Mouse (Mus musculus) spleen, adult 2 months (tissue): ENCODE measurements around the gene Ntsr1. TPM values are rescaled to one million over a fixed set of nuclear protein-coding genes. Genes with fewer than 3 reads are reported as not detected.

Experiments
- DNase-seq, 2 experiments: peaks; one replicate each; pipeline versions ENCODE4 v3.0.0 to v3.0.0-alpha.2; 2012 to 2021; ENCODE audit warnings: low spot score in 2 of 2, low read depth in 1 of 2
- H3K27ac ChIP-seq: fragments of 200-500 bp; 2 replicates; pipeline ENCODE4 v1.5.1; 2012; ENCODE audit warnings: low read length, inconsistent platforms; ENCODE audit not compliant: insufficient read depth
- H3K27me3 ChIP-seq: fragments of 200-500 bp; 2 replicates; pipeline ENCODE4 v1.6.1; 2012; ENCODE audit warnings: mild to moderate bottlenecking, moderate library complexity, low read length, inconsistent platforms; ENCODE audit not compliant: control insufficient read depth, insufficient read depth
- H3K36me3 ChIP-seq: fragments of 200-500 bp; 2 replicates; pipeline ENCODE4 v1.6.1; 2012; ENCODE audit warnings: mild to moderate bottlenecking, low read length, inconsistent platforms; ENCODE audit not compliant: control insufficient read depth, insufficient read depth
- H3K4me1 ChIP-seq: fragments of 200-500 bp; 2 replicates; pipeline ENCODE4 v1.6.1; 2011; ENCODE audit warnings: inconsistent platforms; ENCODE audit not compliant: control insufficient read depth, insufficient read depth, insufficient read length
- H3K4me3 ChIP-seq: fragments of 200-500 bp; 2 replicates; pipeline ENCODE4 v1.5.1; 2011; ENCODE audit warnings: mild to moderate bottlenecking, inconsistent platforms; ENCODE audit not compliant: insufficient read depth, insufficient read length; ENCODE audit errors: extremely low read depth
- CTCF ChIP-seq: fragments of 200-500 bp; IDR thresholded peaks from 2 replicates; pipeline ENCODE4 v1.5.1; 2011; ENCODE audit warnings: mild to moderate bottlenecking, inconsistent platforms; ENCODE audit not compliant: insufficient read depth, insufficient read length, insufficient replicate concordance; ENCODE audit errors: extremely low read depth
- POLR2A ChIP-seq: fragments of 200-500 bp; IDR thresholded peaks from 2 replicates; pipeline ENCODE4 v1.6.1; 2011; ENCODE audit warnings: low read depth, low read length, inconsistent platforms
- WGBS: fragments of 180-500 bp; shearing (Covaris S2); methylation state at CpG from one replicate; pipeline ENCODE4 v1.1.7; 2018; 5-methylcytosine and 5-hydroxymethylcytosine counted together
- polyA plus RNA-seq: library from polyadenylated mRNA; depleted of rRNA; stranded (reverse); fragments of >200 nt; gene quantifications from 2 replicates; pipeline ENCODE4 v1.2.3, GENCODE M21; 2012

Gene Ntsr1
- polyA plus RNA-seq, 1 experiment: not detected

- no peak overlapping the region for H3K4me3 ChIP-seq
- no peak overlapping the region for H3K27ac ChIP-seq
- H3K36me3 ChIP-seq: no peaks in the 10 kb centered on the region
- WGBS: 63% methylated on average over 4 of the region's 4 CpGs
- 0 out of 2 replicates have a peak, but pooled peaks cover 2% of the 10 kb centered on the region for H3K27me3 ChIP-seq
- TF ChIP-seq POLR2A (no peak), CTCF (no peak)
- no peaks in the 10 kb centered on the region for H3K4me1 ChIP-seq
- no peak for DNase-seq
These were observed 23.0 kb downstream of the Ntsr1 start for GRCm38 (mm10) chr2:180522825-180523224.

- H3K4me3 ChIP-seq: no peak overlapping the region
- H3K4me1 ChIP-seq: no peaks in the 10 kb centered on the region
- WGBS: 66% methylated on average over 7 of the region's 7 CpGs
- no peak overlapping the region for H3K27ac ChIP-seq
- DNase-seq: no peak
- TF ChIP-seq CTCF (no peak), POLR2A (no peak)
- no peaks in the 10 kb centered on the region for H3K36me3 ChIP-seq
- H3K27me3 ChIP-seq: no peaks in the 10 kb centered on the region
These were observed 27.7 kb downstream of the Ntsr1 start for GRCm38 (mm10) chr2:180527447-180527846.

- WGBS: 35% methylated on average over 8 of the region's 8 CpGs
- H3K27me3 ChIP-seq: no peaks in the 10 kb centered on the region
- H3K4me3 ChIP-seq: no peak overlapping the region
- no peaks in the 10 kb centered on the region for H3K4me1 ChIP-seq
- TF ChIP-seq POLR2A (no peak), CTCF (no peak)
- no peaks in the 10 kb centered on the region for H3K36me3 ChIP-seq
- H3K27ac ChIP-seq: no peak overlapping the region
- no peak for DNase-seq
These were observed 28.1 kb downstream of the Ntsr1 start for GRCm38 (mm10) chr2:180527883-180528282.

- Histone ChIP-seq H3K27me3 (no peaks in the 10 kb centered on the region), H3K36me3 (no peaks in the 10 kb centered on the region), H3K4me3 (no peak overlapping the region), H3K4me1 (no peaks in the 10 kb centered on the region), H3K27ac (no peak overlapping the region)
- DNase-seq: no peak
- TF ChIP-seq CTCF: no peak
- no peak for TF ChIP-seq POLR2A
- WGBS: 65% methylated on average over 7 of the region's 7 CpGs
These were observed 30.4 kb downstream of the Ntsr1 start for GRCm38 (mm10) chr2:180530130-180530529.

- 72% methylated on average over 3 of the region's 3 CpGs for WGBS
- DNase-seq: no peak
- Histone ChIP-seq H3K36me3 (no peaks in the 10 kb centered on the region), H3K27ac (no peak overlapping the region), H3K4me3 (no peak overlapping the region), H3K27me3 (no peaks in the 10 kb centered on the region), H3K4me1 (no peaks in the 10 kb centered on the region)
- no peak for TF ChIP-seq POLR2A
- no peak for TF ChIP-seq CTCF
These were observed 30.8 kb downstream of the Ntsr1 start for GRCm38 (mm10) chr2:180530584-180530983.

- no peaks in the 10 kb centered on the region for H3K27me3 ChIP-seq
- no peak for TF ChIP-seq CTCF
These were observed 32.1 kb downstream of the Ntsr1 start for GRCm38 (mm10) chr2:180531671-180532385.

GRCm38 (mm10) chr2:180532386-180532995 lies 32.7 kb downstream of the Ntsr1 start:
- TF ChIP-seq POLR2A: no peak
- no peak for TF ChIP-seq CTCF
- WGBS: 82% methylated on average over 6 of the region's 6 CpGs
- H3K4me1 ChIP-seq: no peaks in the 10 kb centered on the region
- H3K27me3 ChIP-seq: no peaks in the 10 kb centered on the region
- H3K4me3 ChIP-seq: no peak overlapping the region
- H3K27ac ChIP-seq: no peak overlapping the region
- no peak for DNase-seq
- no peaks in the 10 kb centered on the region for H3K36me3 ChIP-seq

More at GRCm38 (mm10) chr2:180531671-180532385, 32.1 kb downstream of the Ntsr1 start:
- H3K4me3 ChIP-seq: no peak overlapping the region
- no peak overlapping the region for H3K27ac ChIP-seq
- H3K4me1 ChIP-seq: no peaks in the 10 kb centered on the region
- DNase-seq: no peak
- no peaks in the 10 kb centered on the region for H3K36me3 ChIP-seq
- WGBS: 85% methylated on average over 7 of the region's 7 CpGs
